Comparison of ENCODE assay signal across 8 mouse cellular contexts in genomic region chr15:77245418-77246365, GRCm38 (mm10).
DNase-seq lines count a peak whose midpoint lies in the region; ATAC-seq lines count a peak whose summit lies in the region.

No protein-coding gene starts in this region.

- peak; percentile 72 for DNase-seq in ES-CJ7 (ENCODE audit: low read depth, low spot score)
- DNase-seq in cerebellum, adult 18-20 months = peak; percentile 77 to 92
- peak; percentile 82 for DNase-seq in forelimb bud, embryonic 11.5 days (ENCODE audit: low read depth, low spot score)
- DNase-seq in left cerebral cortex, adult 18-20 months (ENCODE audit: low spot score in 2 of 2) = peak; percentile 80 to 83
- peak; percentile 91 for DNase-seq in midbrain, embryonic 14.5 days

- WGBS in hindbrain, embryonic 15.5 days = 9% methylated on average over 11 of the region's 11 CpGs
- WGBS in midbrain, embryonic 14.5 days = 9% methylated on average over 11 of the region's 11 CpGs

- H3K4me1 ChIP-seq in hindbrain, embryonic 15.5 days (replicated peaks) = peaks cover 39% of the 10 kb centered on the region
- peaks cover 26% of the 10 kb centered on the region for H3K4me1 ChIP-seq in midbrain, embryonic 14.5 days (ENCODE audit: control insufficient read depth, insufficient read depth, low read length)

- H3K27me3 ChIP-seq in hindbrain, embryonic 15.5 days = no peaks in the 10 kb centered on the region
- no peaks in the 10 kb centered on the region for H3K27me3 ChIP-seq in midbrain, embryonic 14.5 days (ENCODE audit: control insufficient read depth, insufficient read depth, low read length)

- peak; percentile 94 for ATAC-seq in hindbrain, embryonic 15.5 days (ENCODE audit: low FRiP score, low read depth)
- ATAC-seq in midbrain, embryonic 14.5 days (ENCODE audit: low FRiP score, low TSS enrichment) = peak; percentile 90
- ATAC-seq in megakaryocyte-erythroid progenitor cell, adult 5-6 weeks (replicated peaks; ENCODE audit: low FRiP score, low TSS enrichment, poor library complexity, severe bottlenecking) = no peak
- ATAC-seq in erythroid progenitor cell, adult 5-6 weeks (replicated peaks; ENCODE audit: low FRiP score, poor library complexity, severe bottlenecking) = no peak

- H3K9ac ChIP-seq in hindbrain, embryonic 15.5 days = peak overlapping the region; percentile 56
- H3K9ac ChIP-seq in midbrain, embryonic 14.5 days (replicated peaks; ENCODE audit: low read length) = peak overlapping the region; percentile 57

- no peaks in the 10 kb centered on the region for H3K36me3 ChIP-seq in hindbrain, embryonic 15.5 days
- no peaks in the 10 kb centered on the region for H3K36me3 ChIP-seq in midbrain, embryonic 14.5 days (ENCODE audit: control insufficient read depth, insufficient read depth, low read length)

- peak overlapping the region; percentile 87 for H3K27ac ChIP-seq in hindbrain, embryonic 15.5 days (replicated peaks)
- H3K27ac ChIP-seq in midbrain, embryonic 14.5 days (replicated peaks; ENCODE audit: low read depth, low read length) = peak overlapping the region; percentile 86

- H3K9me3 ChIP-seq in hindbrain, embryonic 15.5 days = no peaks in the 10 kb centered on the region
- no peaks in the 10 kb centered on the region for H3K9me3 ChIP-seq in midbrain, embryonic 14.5 days (ENCODE audit: control insufficient read depth, low read length)

- H3K4me3 ChIP-seq in hindbrain, embryonic 15.5 days = peak overlapping the region; percentile 45
- H3K4me3 ChIP-seq in midbrain, embryonic 14.5 days (replicated peaks; ENCODE audit: low read depth, low read length) = peak overlapping the region; percentile 39

- peak overlapping the region; percentile 57 for H3K4me2 ChIP-seq in hindbrain, embryonic 15.5 days
- peak overlapping the region; percentile 60 for H3K4me2 ChIP-seq in midbrain, embryonic 14.5 days (ENCODE audit: low read length)

Comparison
In these comparisons a context has a peak if more than half of its experiments do, and no peak if none do; other contexts are left out.
1. ATAC-seq: peak in hindbrain, embryonic 15.5 days (single experiment) and midbrain, embryonic 14.5 days (single experiment); none in megakaryocyte-erythroid progenitor cell, adult 5-6 weeks (single experiment) and erythroid progenitor cell, adult 5-6 weeks (single experiment).
2. Peak in every context shown above with its lines, with median percentiles within 50 percentile points of each other: DNase-seq.